Comparison of ENCODE assay signal across 22 mouse cellular contexts in the genomic region with DNA sequence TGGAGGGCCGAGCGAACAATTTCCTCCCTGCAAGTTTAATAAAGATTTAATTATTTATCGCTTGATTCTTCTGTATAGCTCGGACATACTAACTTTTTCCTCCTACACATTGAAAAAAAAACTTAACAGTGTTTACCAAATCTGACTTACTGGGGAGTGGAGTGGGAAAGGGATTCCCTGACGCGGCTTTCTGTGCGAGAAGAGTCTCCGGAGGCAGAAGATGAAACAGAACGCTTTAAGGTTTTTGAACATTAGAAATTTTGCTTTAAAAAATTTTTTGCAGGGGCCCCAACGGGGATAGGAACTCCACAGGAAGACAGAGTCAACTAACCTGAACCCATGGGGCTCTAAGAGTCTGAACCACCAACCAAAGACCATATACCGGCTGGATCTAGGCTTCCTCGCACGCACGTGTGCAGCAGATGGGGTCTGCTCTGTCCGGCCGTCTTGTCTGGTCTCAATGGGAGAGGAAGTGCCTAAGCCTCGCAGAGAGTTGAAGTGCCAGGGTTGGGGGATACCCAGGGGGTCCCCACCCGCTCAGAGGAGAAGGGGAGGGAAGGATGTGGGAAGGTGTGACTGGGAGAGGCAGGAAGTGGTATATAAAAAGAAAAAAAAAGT. TPM values are rescaled to one million over a fixed set of nuclear protein-coding genes. Genes with fewer than 3 reads are reported as not detected.
DNase-seq lines count a peak whose midpoint lies in the region; ATAC-seq and TF ChIP-seq lines count a peak whose summit lies in the region.
"Had no signal": no experiment of that assay in that cellular context is flagged by ENCODE, and none has a peak within 500 bp of the region (broad histone marks: within the 10 kb centered on the region; RNA-seq: fewer than 3 reads in every experiment).

No protein-coding gene starts in this region.

- no peak for TF ChIP-seq CTCF in bone marrow macrophage, adult 2 months (IDR thresholded peaks at IDR 0.05; ENCODE audit: low read depth, low read length)

- H3K36me3 ChIP-seq in midbrain, embryonic 14.5 days (ENCODE audit: control insufficient read depth, insufficient read depth, low read length): no peaks in the 10 kb centered on the region
- H3K36me3 ChIP-seq in midbrain, embryonic 16.5 days (ENCODE audit: control insufficient read depth, insufficient read depth, low read length): no peaks in the 10 kb centered on the region
- H3K36me3 ChIP-seq in embryonic facial prominence, embryonic 10.5 days (replicated peaks): no peaks in the 10 kb centered on the region
- H3K36me3 ChIP-seq: liver, embryonic 12.5 days had no signal

- DNase-seq in midbrain, embryonic 14.5 days: peak; percentile 19
- DNase-seq in embryonic facial prominence, embryonic 10.5 days (ENCODE audit: low spot score): peak; percentile 49
- no peak for DNase-seq in yolk sac, embryonic 10.5 days (ENCODE audit: low spot score)
- no peak for DNase-seq in frontal cortex, postnatal 25 days (ENCODE audit: low spot score in 2 of 2)
- DNase-seq: adrenal gland, postnatal 14 days; cerebellum, adult 9-11 months; gastrocnemius, postnatal 36 days; left cerebral cortex, postnatal 4 days; lung, embryonic 14.5 days; lung, postnatal 4 days; thymus, postnatal 14 days had no signal

- H3K4me2 ChIP-seq in midbrain, embryonic 14.5 days (ENCODE audit: low read length): no peak overlapping the region
- no peak overlapping the region for H3K4me2 ChIP-seq in midbrain, embryonic 16.5 days (ENCODE audit: low read length)
- H3K4me2 ChIP-seq: heart, embryonic 11.5 days; liver, embryonic 12.5 days; lung, embryonic 14.5 days had no signal

- TF ChIP-seq POLR2A in bone marrow macrophage, adult 2 months (IDR thresholded peaks at IDR 0.05; ENCODE audit: borderline replicate concordance, low read depth, low read length): no peak

- H3K4me1 ChIP-seq in midbrain, embryonic 14.5 days (ENCODE audit: control insufficient read depth, insufficient read depth, low read length): no peaks in the 10 kb centered on the region
- no peaks in the 10 kb centered on the region for H3K4me1 ChIP-seq in midbrain, embryonic 16.5 days (ENCODE audit: control insufficient read depth, insufficient read depth, low read length)
- H3K4me1 ChIP-seq in bone marrow macrophage, adult 2 months (ENCODE audit: control insufficient read depth, insufficient read depth, low read length): peaks cover 16% of the 10 kb centered on the region
- H3K4me1 ChIP-seq in embryonic facial prominence, embryonic 10.5 days: no peaks in the 10 kb centered on the region
- H3K4me1 ChIP-seq: liver, embryonic 12.5 days had no signal

- no peak overlapping the region for H3K27ac ChIP-seq in midbrain, embryonic 14.5 days (replicated peaks; ENCODE audit: low read depth, low read length)
- H3K27ac ChIP-seq in midbrain, embryonic 16.5 days (ENCODE audit: low read length): no peak overlapping the region
- no peak overlapping the region for H3K27ac ChIP-seq in bone marrow macrophage, adult 2 months (ENCODE audit: insufficient read depth, low read depth, low read length)
- H3K27ac ChIP-seq in embryonic facial prominence, embryonic 10.5 days (replicated peaks): no peak overlapping the region
- H3K27ac ChIP-seq: kidney, postnatal 0 days; liver, embryonic 12.5 days; stomach, postnatal 0 days had no signal

- no peaks in the 10 kb centered on the region for H3K9me3 ChIP-seq in midbrain, embryonic 14.5 days (ENCODE audit: control insufficient read depth, low read length)
- H3K9me3 ChIP-seq in midbrain, embryonic 16.5 days (replicated peaks; ENCODE audit: control insufficient read depth, low read length, poor library complexity, severe bottlenecking): no peaks in the 10 kb centered on the region
- no peaks in the 10 kb centered on the region for H3K9me3 ChIP-seq in embryonic facial prominence, embryonic 10.5 days
- H3K9me3 ChIP-seq: liver, embryonic 12.5 days had no signal

- ATAC-seq in midbrain, embryonic 14.5 days (ENCODE audit: low FRiP score, low TSS enrichment): no peak
- ATAC-seq in midbrain, embryonic 16.5 days: no peak
- 0 out of 2 replicates have a peak, but pooled peaks have one; percentile 22 for ATAC-seq in megakaryocyte progenitor cell, adult 5-6 weeks (replicated peaks; ENCODE audit: poor library complexity)
- ATAC-seq: forebrain, embryonic 14.5 days; liver, embryonic 12.5 days had no signal

- no peak overlapping the region for H3K4me3 ChIP-seq in midbrain, embryonic 14.5 days (replicated peaks; ENCODE audit: low read depth, low read length)
- no peak overlapping the region for H3K4me3 ChIP-seq in midbrain, embryonic 16.5 days (ENCODE audit: low read depth, low read length)
- H3K4me3 ChIP-seq in bone marrow macrophage, adult 2 months (ENCODE audit: insufficient read depth, low read length): peak overlapping the region; percentile 45
- H3K4me3 ChIP-seq in embryonic facial prominence, embryonic 10.5 days: no peak overlapping the region
- H3K4me3 ChIP-seq: erythroblast, embryonic 14.5 days; liver, embryonic 12.5 days had no signal

- H3K27me3 ChIP-seq in midbrain, embryonic 14.5 days (ENCODE audit: control insufficient read depth, insufficient read depth, low read length): peaks cover 87% of the 10 kb centered on the region
- H3K27me3 ChIP-seq in midbrain, embryonic 16.5 days (ENCODE audit: control insufficient read depth, insufficient read depth, low read depth, low read length): peaks cover 67% of the 10 kb centered on the region
- peaks cover 91% of the 10 kb centered on the region for H3K27me3 ChIP-seq in embryonic facial prominence, embryonic 10.5 days (replicated peaks; ENCODE audit: low read depth, poor library complexity, severe bottlenecking)
- H3K27me3 ChIP-seq: CH12.LX had no signal

- 4% methylated on average over 18 of the region's 18 CpGs for WGBS in midbrain, embryonic 14.5 days
- 4% methylated on average over 18 of the region's 18 CpGs for WGBS in midbrain, embryonic 16.5 days
- WGBS in embryonic facial prominence, embryonic 10.5 days: 3% methylated on average over 18 of the region's 18 CpGs

- no peak overlapping the region for H3K9ac ChIP-seq in midbrain, embryonic 14.5 days (replicated peaks; ENCODE audit: low read length)
- H3K9ac ChIP-seq in midbrain, embryonic 16.5 days (ENCODE audit: low read depth, low read length): no peak overlapping the region
- H3K9ac ChIP-seq: liver, embryonic 12.5 days; lung, embryonic 14.5 days had no signal

RNA-seq across cellular contexts. Expression of gene Cdkn2a, which starts 22.2 kb away (rescaled TPM):
- polyA plus RNA-seq in midbrain, embryonic 14.5 days (2014; fragmentation: Nextera tagmentation; extraction: Ambion mirVana): not detected in 2 replicates
- not detected in 2 replicates for polyA plus RNA-seq in midbrain, embryonic 16.5 days (2015; fragmentation: Nextera tagmentation; extraction: Ambion mirVana)
- polyA plus RNA-seq in bone marrow macrophage, adult 2 months (2012; ENCODE audit: insufficient read depth, insufficient read length, missing spikeins): 0.87 TPM in 1 of 2 replicates, not detected in the other
- polyA plus RNA-seq in embryonic facial prominence, embryonic 10.5 days (2016; fragmentation: Nextera tagmentation; extraction: Ambion mirVana): not detected in 2 replicates
- total RNA-seq in megakaryocyte progenitor cell, adult 5-6 weeks (2015): not detected in 2 replicates
- total RNA-seq in megakaryocyte progenitor cell, adult 5-6 weeks (2017): 0.78 TPM in 1 of 2 replicates, not detected in the other
- total RNA-seq: CH12.LX; gastrocnemius, postnatal 36 days; heart, postnatal 36 days had no signal
- polyA plus RNA-seq: forebrain, embryonic 14.5 days; heart, embryonic 11.5 days; kidney, postnatal 0 days; liver, embryonic 12.5 days; lung, embryonic 14.5 days; stomach, postnatal 0 days had no signal

RNA-seq across cellular contexts. Expression of gene Cdkn2b, which starts 38.6 kb away (rescaled TPM):
- polyA plus RNA-seq in midbrain, embryonic 14.5 days (2014; fragmentation: Nextera tagmentation; extraction: Ambion mirVana): 0.47 and 0.75 TPM in 2 replicates
- polyA plus RNA-seq in midbrain, embryonic 16.5 days (2015; fragmentation: Nextera tagmentation; extraction: Ambion mirVana): 0.70 and 0.87 TPM in 2 replicates
- polyA plus RNA-seq in bone marrow macrophage, adult 2 months (2012; ENCODE audit: insufficient read depth, insufficient read length, missing spikeins): not detected in 2 replicates
- polyA plus RNA-seq in embryonic facial prominence, embryonic 10.5 days (2016; fragmentation: Nextera tagmentation; extraction: Ambion mirVana): 0.88 and 1.2 TPM in 2 replicates
- total RNA-seq in megakaryocyte progenitor cell, adult 5-6 weeks (2015): not detected in 2 replicates
- total RNA-seq in megakaryocyte progenitor cell, adult 5-6 weeks (2017): not detected in 2 replicates
- total RNA-seq: CH12.LX had no signal
- polyA plus RNA-seq: erythroblast, embryonic 14.5 days had no signal

Comparison
In these comparisons a context has a peak if more than half of its experiments do, and no peak if none do; other contexts are left out.
1. DNase-seq: peak in midbrain, embryonic 14.5 days (single experiment) and embryonic facial prominence, embryonic 10.5 days (single experiment); none in yolk sac, embryonic 10.5 days (single experiment) and frontal cortex, postnatal 25 days (0 of 2).